Mouse (Mus musculus) forebrain, embryonic 14.5 days (tissue): ENCODE results near the gene Wipf1. TPM values are rescaled to one million over a fixed set of nuclear protein-coding genes. Genes with fewer than 3 reads are reported as not detected.

Source experiments
- ATAC-seq: fragments of 200-750 bp; cut with Nextera tagmentation; 2 replicates; pipeline ENCODE4 v1.8.0; 2017; ENCODE audit warnings: mild to moderate bottlenecking, moderate library complexity
- DNase-seq: peaks from one replicate; pipeline ENCODE4 v3.0.0-alpha.2; 2015; ENCODE audit warnings: low spot score
- H3K27ac ChIP-seq: fragments of 300-500 bp; sonication (generic); 2 replicates; pipeline ENCODE4 v1.5.1; 2014; ENCODE audit warnings: low read depth, mild to moderate bottlenecking, control low read depth, low read length, moderate library complexity
- H3K27me3 ChIP-seq: fragments of 300-500 bp; sonication (generic); replicated peaks from 2 replicates; pipeline ENCODE4 v1.6.1; 2014; ENCODE audit warnings: low read length, control low read depth, mixed read lengths; ENCODE audit not compliant: control insufficient read depth, insufficient read depth
- H3K36me3 ChIP-seq: fragments of 300-500 bp; sonication (generic); 2 replicates; pipeline ENCODE4 v1.6.1; 2014; ENCODE audit warnings: low read length, control low read depth; ENCODE audit not compliant: control insufficient read depth, insufficient read depth
- H3K4me1 ChIP-seq: fragments of 300-500 bp; sonication (generic); 2 replicates; pipeline ENCODE4 v1.6.1; 2014; ENCODE audit warnings: antibody characterized with exemption, low read length, control low read depth; ENCODE audit not compliant: control insufficient read depth, insufficient read depth
- H3K4me2 ChIP-seq: fragments of 300-500 bp; sonication (generic); 2 replicates; pipeline ENCODE4 v1.6.1; 2014; ENCODE audit warnings: mild to moderate bottlenecking, control low read depth, low read length
- H3K4me3 ChIP-seq: fragments of 300-500 bp; sonication (generic); 2 replicates; pipeline ENCODE4 v1.5.1; 2014; ENCODE audit warnings: low read depth, low read length, control low read depth
- H3K9ac ChIP-seq: fragments of 300-500 bp; sonication (generic); 2 replicates; pipeline ENCODE4 v1.6.1; 2014; ENCODE audit warnings: mild to moderate bottlenecking, low read length, control low read depth, moderate library complexity
- H3K9me3 ChIP-seq: fragments of 300-500 bp; sonication (generic); replicated peaks from 2 replicates; pipeline ENCODE4 v1.6.1; 2016; ENCODE audit warnings: low read length, control low read depth, mixed read lengths; ENCODE audit not compliant: control insufficient read depth
- WGBS: fragments of 180-500 bp; shearing (Covaris S2); extraction: QIAGEN DNeasy Blood & Tissue Kit; methylation state at CpG from one replicate; pipeline ENCODE4 v1.1.7; 2014; 5-methylcytosine and 5-hydroxymethylcytosine counted together
- polyA plus RNA-seq: library from polyadenylated mRNA; unstranded; fragments of >200 nt; fragmentation: Nextera tagmentation; extraction: Ambion mirVana; gene quantifications from 2 replicates; pipeline ENCODE4 v1.2.1, GENCODE M21; 2014

Gene Wipf1
- polyA plus RNA-seq, 1 experiment from 2014 or later, result 2.5 TPM

- ATAC-seq (no peak), DNase-seq (no peak)
- H3K4me1 ChIP-seq, result no peaks in the 10 kb centered on the region
- H3K9ac ChIP-seq, result no peak overlapping the region
- WGBS, result 78% methylated on average over 21 of the region's 21 CpGs
- H3K27ac ChIP-seq, result no peak overlapping the region
- H3K36me3 ChIP-seq, result no peaks in the 10 kb centered on the region
- no peak overlapping the region for H3K4me3 ChIP-seq
- H3K27me3 ChIP-seq, result no peaks in the 10 kb centered on the region
- H3K4me2 ChIP-seq, result no peak overlapping the region
- no peaks in the 10 kb centered on the region for H3K9me3 ChIP-seq
Observed at GRCm38 (mm10) chr2:73428803-73429468, 100.6 kb downstream of the Wipf1 start.

DNA sequence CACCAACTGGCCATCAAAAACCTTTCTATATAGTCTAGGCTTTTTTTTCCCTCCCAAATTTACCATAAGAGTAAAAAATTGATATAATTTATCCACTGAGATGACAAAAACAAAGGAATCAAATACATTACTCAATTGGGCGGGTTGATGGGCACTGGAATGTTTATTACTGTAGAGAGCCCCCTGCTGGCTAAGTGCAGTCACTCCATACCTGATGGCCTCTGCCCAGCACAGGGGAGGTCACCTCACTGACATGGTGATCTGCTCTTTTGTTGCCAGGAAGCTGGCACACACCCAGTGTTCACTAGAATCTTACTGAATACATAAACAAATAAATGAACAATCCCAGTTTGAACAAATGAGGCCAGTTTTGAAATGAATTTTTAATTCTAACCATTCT is 102.2 kb downstream of the Wipf1 start:
- no peaks in the 10 kb centered on the region for H3K9me3 ChIP-seq
- no peaks in the 10 kb centered on the region for H3K36me3 ChIP-seq
- 23% methylated on average over 1 of the region's 1 CpGs for WGBS
- ATAC-seq (no peak), DNase-seq (peak; percentile 46)
- H3K27ac ChIP-seq, result no peak overlapping the region
- H3K4me1 ChIP-seq, result no peaks in the 10 kb centered on the region
- H3K4me3 ChIP-seq, result no peak overlapping the region
- no peak overlapping the region for H3K4me2 ChIP-seq
- no peaks in the 10 kb centered on the region for H3K27me3 ChIP-seq
- H3K9ac ChIP-seq, result no peak overlapping the region

- Histone ChIP-seq H3K4me3 (no peak overlapping the region), H3K4me1 (no peaks in the 10 kb centered on the region), H3K27me3 (no peaks in the 10 kb centered on the region), H3K27ac (no peak overlapping the region), H3K4me2 (no peak overlapping the region), H3K36me3 (no peaks in the 10 kb centered on the region), H3K9ac (no peak overlapping the region), H3K9me3 (no peaks in the 10 kb centered on the region)
- ATAC-seq (no peak), DNase-seq (no peak)
- WGBS, result 92% methylated on average over 14 of the region's 14 CpGs
Observed at GRCm38 (mm10) chr2:73425822-73426221, 103.7 kb downstream of the Wipf1 start.

GRCm38 (mm10) chr2:73419730-73420129 is 109.8 kb downstream of the Wipf1 start:
- Histone ChIP-seq H3K27ac (no peak overlapping the region), H3K4me3 (no peak overlapping the region), H3K4me2 (no peak overlapping the region), H3K9me3 (no peaks in the 10 kb centered on the region), H3K4me1 (no peaks in the 10 kb centered on the region), H3K9ac (no peak overlapping the region), H3K36me3 (no peaks in the 10 kb centered on the region), H3K27me3 (no peaks in the 10 kb centered on the region)
- DNase-seq, result no peak
- 6% methylated on average over 7 of the region's 7 CpGs for WGBS
- ATAC-seq, result no peak

GRCm38 (mm10) chr2:73419285-73419684 is 110.2 kb downstream of the Wipf1 start:
- 46% methylated on average over 4 of the region's 4 CpGs for WGBS
- Histone ChIP-seq H3K9ac (no peak overlapping the region), H3K9me3 (no peaks in the 10 kb centered on the region), H3K4me3 (no peak overlapping the region), H3K27me3 (no peaks in the 10 kb centered on the region), H3K27ac (no peak overlapping the region), H3K4me2 (no peak overlapping the region), H3K36me3 (no peaks in the 10 kb centered on the region), H3K4me1 (no peaks in the 10 kb centered on the region)
- ATAC-seq, result no peak
- no peak for DNase-seq

DNA sequence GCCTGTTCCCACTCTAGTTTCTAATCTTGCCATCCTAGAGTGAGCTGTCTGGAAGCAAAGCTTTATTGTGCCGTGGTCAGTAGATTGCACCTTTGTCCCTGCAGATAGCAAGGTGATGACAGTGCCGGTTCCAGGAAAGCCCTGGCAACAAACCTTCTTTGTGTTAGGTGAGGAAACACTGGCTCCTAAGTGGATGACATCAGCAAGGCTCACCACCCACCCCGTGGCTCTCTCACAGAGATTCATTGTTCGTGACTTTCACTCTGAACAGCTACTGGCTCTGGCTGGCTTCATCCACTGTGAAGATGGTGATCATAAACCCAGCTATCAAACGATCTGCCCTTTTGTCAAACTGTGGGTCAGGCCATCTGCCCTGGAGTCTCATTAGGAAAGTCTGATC is 113.6 kb downstream of the Wipf1 start:
- H3K4me2 ChIP-seq, result no peak overlapping the region
- no peak for ATAC-seq
- H3K9ac ChIP-seq, result no peak overlapping the region
- no peak for DNase-seq
- H3K4me1 ChIP-seq, result no peaks in the 10 kb centered on the region
- H3K27ac ChIP-seq, result no peak overlapping the region
- WGBS, result 49% methylated on average over 5 of the region's 5 CpGs
- H3K9me3 ChIP-seq, result no peaks in the 10 kb centered on the region
- H3K27me3 ChIP-seq, result no peaks in the 10 kb centered on the region
- H3K4me3 ChIP-seq, result no peak overlapping the region
- no peaks in the 10 kb centered on the region for H3K36me3 ChIP-seq

GRCm38 (mm10) chr2:73410076-73410475 is 119.5 kb downstream of the Wipf1 start:
- no peak overlapping the region for H3K27ac ChIP-seq
- ATAC-seq, result no peak
- no peak overlapping the region for H3K4me3 ChIP-seq
- H3K9me3 ChIP-seq, result no peaks in the 10 kb centered on the region
- H3K27me3 ChIP-seq, result no peaks in the 10 kb centered on the region
- no peak for DNase-seq
- no peak overlapping the region for H3K9ac ChIP-seq
- 92% methylated on average over 8 of the region's 8 CpGs for WGBS
- no peak overlapping the region for H3K4me2 ChIP-seq
- no peaks in the 10 kb centered on the region for H3K36me3 ChIP-seq
- H3K4me1 ChIP-seq, result no peaks in the 10 kb centered on the region

DNA sequence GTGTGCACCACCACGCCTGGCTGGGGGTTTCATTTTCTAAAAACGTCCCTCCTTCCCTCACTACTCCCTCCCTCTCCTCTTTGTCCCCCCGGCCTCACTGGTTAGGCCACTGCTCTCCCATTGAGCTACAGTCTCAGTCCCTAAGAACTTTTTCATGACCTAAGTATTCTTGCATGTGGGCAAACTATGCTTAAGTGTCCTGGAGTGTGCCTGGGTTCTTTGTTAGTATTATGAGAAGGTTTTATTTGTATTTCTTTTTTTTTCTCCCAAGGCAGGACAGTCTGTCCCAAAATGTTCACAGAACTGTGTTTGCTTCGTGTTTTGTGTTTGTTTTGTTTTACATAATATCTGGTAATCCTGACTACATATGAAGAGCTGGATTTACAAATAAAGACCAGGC is 121.9 kb downstream of the Wipf1 start:
- H3K27me3 ChIP-seq, result no peaks in the 10 kb centered on the region
- H3K4me1 ChIP-seq, result no peaks in the 10 kb centered on the region
- no peak overlapping the region for H3K4me2 ChIP-seq
- H3K4me3 ChIP-seq, result no peak overlapping the region
- WGBS, result 53% methylated on average over 4 of the region's 4 CpGs
- no peaks in the 10 kb centered on the region for H3K9me3 ChIP-seq
- DNase-seq (no peak), ATAC-seq (no peak)
- H3K36me3 ChIP-seq, result no peaks in the 10 kb centered on the region
- H3K27ac ChIP-seq, result no peak overlapping the region
- H3K9ac ChIP-seq, result no peak overlapping the region

- no peaks in the 10 kb centered on the region for H3K4me1 ChIP-seq
- no peak overlapping the region for H3K9ac ChIP-seq
- no peaks in the 10 kb centered on the region for H3K27me3 ChIP-seq
- H3K9me3 ChIP-seq, result no peaks in the 10 kb centered on the region
- H3K4me3 ChIP-seq, result no peak overlapping the region
- ATAC-seq (no peak), DNase-seq (no peak)
- no peak overlapping the region for H3K27ac ChIP-seq
- no peak overlapping the region for H3K4me2 ChIP-seq
- H3K36me3 ChIP-seq, result no peaks in the 10 kb centered on the region
- WGBS, result 88% methylated on average over 9 of the region's 9 CpGs
Observed at GRCm38 (mm10) chr2:73406336-73406915, 123.1 kb downstream of the Wipf1 start.
